Mouse (Mus musculus) forebrain, embryonic 16.5 days (tissue): ENCODE measurements around the gene Cdrt4. TPM values are rescaled to one million over a fixed set of nuclear protein-coding genes. Genes with fewer than 3 reads are reported as not detected.
A peak's percentile ranks its signal among the peaks of the same experiment; 100 is the strongest.

ENCODE experiments used
- ATAC-seq: fragments of 200-750 bp; cut with Nextera tagmentation; 2 replicates; pipeline ENCODE4 v1.8.0; 2017; ENCODE audit warnings: mild to moderate bottlenecking, moderate library complexity
- H3K27ac ChIP-seq: fragments of 300-500 bp; sonication (generic); 2 replicates; pipeline ENCODE4 v1.5.1; 2014; ENCODE audit warnings: low read length, control low read depth
- H3K27me3 ChIP-seq: fragments of 300-500 bp; sonication (generic); replicated peaks from 2 replicates; pipeline ENCODE4 v1.6.1; 2014; ENCODE audit warnings: low read length; ENCODE audit not compliant: control insufficient read depth, insufficient read depth
- H3K36me3 ChIP-seq: fragments of 300-500 bp; sonication (generic); 2 replicates; pipeline ENCODE4 v1.6.1; 2014; ENCODE audit not compliant: control insufficient read depth, insufficient read depth
- H3K4me1 ChIP-seq: fragments of 300-500 bp; sonication (generic); replicated peaks from 2 replicates; pipeline ENCODE4 v1.6.1; 2014; ENCODE audit warnings: low read length; ENCODE audit not compliant: control insufficient read depth, insufficient read depth
- H3K4me2 ChIP-seq: fragments of 300-500 bp; sonication (generic); 2 replicates; pipeline ENCODE4 v1.6.1; 2014; ENCODE audit warnings: mild to moderate bottlenecking, low read length, control low read depth
- H3K4me3 ChIP-seq: fragments of 300-500 bp; sonication (generic); replicated peaks from 2 replicates; pipeline ENCODE4 v1.5.1; 2014; ENCODE audit warnings: mild to moderate bottlenecking, low read length, control low read depth
- H3K9ac ChIP-seq: fragments of 300-500 bp; sonication (generic); replicated peaks from 2 replicates; pipeline ENCODE4 v1.6.1; 2014; ENCODE audit warnings: low read depth, low read length, control low read depth
- H3K9me3 ChIP-seq: fragments of 300-500 bp; sonication (generic); 2 replicates; pipeline ENCODE4 v1.6.1; 2016; ENCODE audit warnings: low read length; ENCODE audit not compliant: control insufficient read depth
- WGBS: fragments of 180-500 bp; shearing (Covaris S2); extraction: QIAGEN DNeasy Blood & Tissue Kit; methylation state at CpG from one replicate; pipeline ENCODE4 v1.1.7; 2014; 5-methylcytosine and 5-hydroxymethylcytosine counted together
- polyA plus RNA-seq: library from polyadenylated mRNA; unstranded; fragments of >200 nt; fragmentation: Nextera tagmentation; extraction: Ambion mirVana; gene quantifications from 2 replicates; pipeline ENCODE4 v1.2.1, GENCODE M21; 2015

Cdrt4 gene
- 0.36 TPM in 1 of 2 replicates, not detected in the other for polyA plus RNA-seq

DNA sequence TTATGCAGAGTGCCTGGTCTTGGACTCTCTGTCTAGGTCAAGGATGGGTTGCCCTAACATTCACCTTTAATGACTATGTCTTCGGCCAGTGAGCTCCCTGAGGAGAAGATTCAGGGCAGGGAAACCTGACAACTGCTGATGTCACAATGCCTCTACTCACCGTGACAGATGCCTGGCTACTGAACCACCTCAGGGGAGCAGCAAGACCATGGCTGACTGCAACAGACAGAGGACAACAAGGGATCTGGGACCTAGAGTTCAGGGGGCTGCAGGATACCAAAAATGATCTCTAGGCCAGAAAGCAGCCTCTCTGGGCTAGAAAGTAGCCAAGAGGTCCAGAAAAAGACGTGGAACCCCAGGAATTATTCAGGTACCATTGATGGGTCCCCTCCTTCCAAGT, at the start of gene Cdrt4:
TSS of gene Cdrt4 (plus strand) at position 182 of the 400 bp plus-strand sequence.
- Histone ChIP-seq H3K9me3 (no peaks in the 10 kb centered on the region), H3K27ac (no peak within 1 kb of the TSS), H3K36me3 (no peaks in the 10 kb centered on the region), H3K4me1 (no peaks in the 10 kb centered on the region), H3K4me2 (no peak within 1 kb of the TSS), H3K4me3 (no peak within 1 kb of the TSS), H3K27me3 (no peaks in the 10 kb centered on the region), H3K9ac (no peak within 1 kb of the TSS)
- ATAC-seq: no peak
- WGBS: 80% methylated on average over 3 of the region's 3 CpGs

GRCm38 (mm10) chr11:62901699-62902323, 49.2 kb upstream of the Cdrt4 start:
- H3K4me1 ChIP-seq: no peaks in the 10 kb centered on the region
- no peak overlapping the region for H3K27ac ChIP-seq
- ATAC-seq: peak; percentile 81
- H3K9ac ChIP-seq: no peak overlapping the region
- no peak overlapping the region for H3K4me2 ChIP-seq
- no peaks in the 10 kb centered on the region for H3K27me3 ChIP-seq
- H3K36me3 ChIP-seq: no peaks in the 10 kb centered on the region
- H3K4me3 ChIP-seq: no peak overlapping the region
- WGBS: 33% methylated on average over 12 of the region's 12 CpGs
- no peaks in the 10 kb centered on the region for H3K9me3 ChIP-seq

- Histone ChIP-seq H3K4me3 (no peak overlapping the region), H3K27ac (no peak overlapping the region), H3K4me1 (no peaks in the 10 kb centered on the region), H3K27me3 (no peaks in the 10 kb centered on the region), H3K9me3 (no peaks in the 10 kb centered on the region), H3K4me2 (no peak overlapping the region), H3K9ac (no peak overlapping the region), H3K36me3 (no peaks in the 10 kb centered on the region)
- 44% methylated on average over 6 of the region's 6 CpGs for WGBS
- ATAC-seq: no peak
Observed at GRCm38 (mm10) chr11:62903871-62904495, 47.0 kb upstream of the Cdrt4 start.

- 87% methylated on average over 3 of the region's 3 CpGs for WGBS
- ATAC-seq: no peak
- H3K27me3 ChIP-seq: no peaks in the 10 kb centered on the region
Observed at GRCm38 (mm10) chr11:62909720-62910306, 41.2 kb upstream of the Cdrt4 start.

DNA sequence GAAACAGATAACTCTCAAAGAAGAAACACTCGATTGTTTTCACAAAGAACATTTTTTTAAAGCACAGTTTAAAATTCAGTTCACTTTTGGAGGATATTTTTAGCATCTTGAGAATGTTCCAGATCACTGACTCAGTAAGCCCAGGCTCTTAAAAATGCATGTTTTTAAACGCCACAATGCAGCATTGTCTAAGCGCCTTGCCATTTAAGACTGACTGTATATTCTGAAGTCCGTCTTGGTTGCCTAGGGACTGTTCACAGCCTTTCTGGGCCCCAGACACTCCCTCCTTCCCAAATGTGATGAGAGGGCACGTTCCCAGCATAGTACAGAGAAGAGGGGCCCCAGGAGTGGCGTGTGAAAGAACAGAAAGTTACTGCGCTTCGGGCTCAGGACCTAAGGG, 39.6 kb upstream of the Cdrt4 start:
- Histone ChIP-seq H3K36me3 (no peaks in the 10 kb centered on the region), H3K4me3 (no peak overlapping the region), H3K27me3 (no peaks in the 10 kb centered on the region), H3K9ac (no peak overlapping the region), H3K4me1 (no peaks in the 10 kb centered on the region), H3K27ac (no peak overlapping the region), H3K9me3 (no peaks in the 10 kb centered on the region), H3K4me2 (no peak overlapping the region)
- ATAC-seq: peak; percentile 33; the same call in 1 of the 2 replicates
- whole genome bisulfite sequencing: 31% methylated on average over 8 of the region's 8 CpGs

More at GRCm38 (mm10) chr11:62909720-62910306, 41.2 kb upstream of the Cdrt4 start:
- Histone ChIP-seq H3K36me3 (no peaks in the 10 kb centered on the region), H3K27ac (no peak overlapping the region), H3K4me2 (no peak overlapping the region), H3K4me3 (no peak overlapping the region), H3K4me1 (no peaks in the 10 kb centered on the region), H3K9ac (no peak overlapping the region), H3K9me3 (no peaks in the 10 kb centered on the region)

- Histone ChIP-seq H3K4me2 (no peak overlapping the region), H3K4me3 (no peak overlapping the region), H3K27ac (no peak overlapping the region), H3K9me3 (no peaks in the 10 kb centered on the region), H3K27me3 (no peaks in the 10 kb centered on the region), H3K9ac (no peak overlapping the region), H3K36me3 (no peaks in the 10 kb centered on the region), H3K4me1 (no peaks in the 10 kb centered on the region)
- ATAC-seq: no peak
- WGBS: 93% methylated on average over 2 of the region's 2 CpGs
Observed at GRCm38 (mm10) chr11:62913141-62913540, 37.9 kb upstream of the Cdrt4 start.

GRCm38 (mm10) chr11:62914532-62914931, 36.5 kb upstream of the Cdrt4 start:
- no peak for ATAC-seq

GRCm38 (mm10) chr11:62915486-62915885, 35.5 kb upstream of the Cdrt4 start:
- Histone ChIP-seq H3K36me3 (no peaks in the 10 kb centered on the region), H3K4me1 (peaks cover under 1% of the 10 kb centered on the region; the same call in 1 of the 2 replicates), H3K4me3 (no peak overlapping the region), H3K27ac (no peak overlapping the region), H3K27me3 (no peaks in the 10 kb centered on the region), H3K4me2 (no peak overlapping the region), H3K9ac (no peak overlapping the region), H3K9me3 (no peaks in the 10 kb centered on the region)
- ATAC-seq: no peak
- WGBS: 98% methylated on average over 2 of the region's 2 CpGs

More at GRCm38 (mm10) chr11:62914532-62914931, 36.5 kb upstream of the Cdrt4 start:
- Histone ChIP-seq H3K9ac (no peak overlapping the region), H3K4me1 (no peaks in the 10 kb centered on the region), H3K27ac (no peak overlapping the region), H3K9me3 (no peaks in the 10 kb centered on the region), H3K27me3 (no peaks in the 10 kb centered on the region), H3K4me2 (no peak overlapping the region), H3K4me3 (no peak overlapping the region), H3K36me3 (no peaks in the 10 kb centered on the region)
- WGBS: 63% methylated on average over 6 of the region's 6 CpGs

- H3K27ac ChIP-seq: no peak overlapping the region
- H3K9ac ChIP-seq: no peak overlapping the region
- H3K9me3 ChIP-seq: no peaks in the 10 kb centered on the region
- no peak for ATAC-seq
- no peak overlapping the region for H3K4me2 ChIP-seq
- peaks cover 7% of the 10 kb centered on the region for H3K4me1 ChIP-seq
- no peaks in the 10 kb centered on the region for H3K27me3 ChIP-seq
- H3K36me3 ChIP-seq: no peaks in the 10 kb centered on the region
- WGBS: 38% methylated on average over 2 of the region's 2 CpGs
- no peak overlapping the region for H3K4me3 ChIP-seq
Observed at GRCm38 (mm10) chr11:62916765-62917164, 34.2 kb upstream of the Cdrt4 start.
